Mouse (Mus musculus) mouse trophoblast stem cell (cell line): ENCODE data around the gene Rrbp1.

Experiments
- in situ Hi-C, 2 experiments: fragments of 300-500 bp; cut with MseI, MboI; formaldehyde crosslinking; loops; 2 replicates in 1 of 2; 3 replicates in 1 of 2; pipeline ENCODE4 v1.15.1; 2025

The Rrbp1 gene

DNA sequence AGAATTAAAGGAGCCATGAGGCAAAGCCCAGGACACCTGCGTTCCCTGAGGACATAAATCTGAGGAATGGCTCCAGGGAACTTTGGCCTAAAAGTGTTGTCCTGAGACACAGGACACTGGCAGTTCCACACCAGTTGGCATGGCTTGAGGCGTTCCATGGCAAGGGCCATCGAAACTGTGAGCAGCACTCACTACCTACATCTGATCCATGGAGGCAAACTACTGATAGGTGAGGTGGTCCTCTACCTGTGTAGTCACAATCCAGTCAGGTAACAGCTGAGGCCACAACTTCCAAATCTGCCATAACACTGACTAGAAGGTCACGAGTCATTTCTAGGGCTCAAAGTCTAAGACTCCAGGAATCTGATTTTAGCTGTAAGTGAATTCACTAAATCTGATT is 55.3 kb downstream of the Rrbp1 start:
- in situ Hi-C loops = no loop called here

DNA sequence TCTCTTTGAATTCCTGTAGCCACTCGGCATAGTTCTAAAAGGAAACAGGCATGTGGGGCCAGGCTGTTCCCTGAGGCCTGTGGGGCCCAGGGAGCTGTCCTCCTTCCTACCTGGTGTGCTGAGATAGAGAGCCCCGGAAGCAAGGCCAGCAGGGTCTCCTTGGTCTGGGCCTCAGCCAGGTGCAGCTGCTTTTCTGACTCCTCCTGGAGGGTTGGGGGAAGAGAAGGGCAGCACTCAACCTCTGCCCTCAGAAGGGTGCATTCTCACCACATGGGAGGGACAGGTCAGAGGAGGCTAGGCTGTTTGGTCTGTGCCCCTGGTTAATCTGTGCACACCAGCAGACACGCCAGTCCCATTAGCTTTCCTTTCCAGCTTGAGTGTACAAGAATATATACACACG is 56.1 kb downstream of the Rrbp1 start:
- in situ Hi-C loops = no loop called here

DNA sequence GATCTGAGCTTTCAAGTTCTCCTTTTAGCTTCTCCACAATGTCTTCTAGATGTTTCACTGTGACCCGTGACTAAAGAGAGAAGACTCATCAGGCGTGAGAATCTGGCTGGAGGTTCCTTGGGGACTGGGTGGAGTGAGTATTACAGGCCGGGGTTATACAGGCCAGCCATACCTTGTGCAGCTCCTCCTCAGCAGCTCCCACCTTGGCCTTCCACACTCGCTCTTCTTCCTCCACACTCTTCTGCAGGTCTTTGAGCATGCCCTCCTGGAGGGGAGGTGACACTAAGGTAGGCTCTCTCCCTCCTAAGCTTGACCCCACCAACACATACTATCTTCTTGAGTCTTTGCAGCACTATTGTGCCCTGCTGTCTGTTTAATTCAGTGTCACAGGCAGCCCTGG is 57.1 kb downstream of the Rrbp1 start:
- in situ Hi-C loops = no loop called here

DNA sequence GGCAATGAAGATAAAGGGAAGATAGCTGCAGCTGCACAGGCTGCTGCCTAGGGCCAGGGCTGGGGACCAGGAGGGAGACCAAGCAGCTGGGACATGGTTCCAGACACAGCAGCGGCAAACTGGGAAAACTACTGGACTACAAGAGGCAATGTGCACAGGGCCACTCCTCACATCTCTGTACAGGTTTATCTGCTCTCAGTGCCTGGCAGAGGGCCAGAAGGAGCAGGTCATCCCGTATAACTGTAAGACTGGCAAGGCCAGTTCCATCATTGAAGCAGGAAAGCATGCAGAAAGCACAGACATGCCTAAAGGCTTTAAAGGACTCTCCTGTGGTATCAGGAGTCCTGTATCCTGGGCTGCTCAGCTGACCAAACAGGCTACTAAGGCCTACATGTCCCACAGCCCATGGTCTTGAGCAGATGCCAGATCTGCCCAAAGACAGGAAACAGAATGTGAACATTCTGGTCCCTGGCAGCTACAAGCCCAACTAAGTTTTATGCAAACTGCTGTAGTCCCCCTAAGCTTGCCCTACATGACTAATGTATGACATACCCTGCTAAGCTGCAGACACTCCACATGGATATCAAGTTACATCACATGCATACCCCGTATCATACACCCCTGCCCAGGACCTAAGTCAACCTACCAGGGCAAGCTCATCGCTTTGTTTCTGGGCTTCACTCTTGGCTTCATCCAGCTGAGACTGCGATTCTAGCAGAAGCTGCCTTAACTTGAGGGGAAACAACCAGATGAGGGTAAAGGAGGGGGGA is 59.3 kb downstream of the Rrbp1 start:
- in situ Hi-C loops = no loop called here

DNA sequence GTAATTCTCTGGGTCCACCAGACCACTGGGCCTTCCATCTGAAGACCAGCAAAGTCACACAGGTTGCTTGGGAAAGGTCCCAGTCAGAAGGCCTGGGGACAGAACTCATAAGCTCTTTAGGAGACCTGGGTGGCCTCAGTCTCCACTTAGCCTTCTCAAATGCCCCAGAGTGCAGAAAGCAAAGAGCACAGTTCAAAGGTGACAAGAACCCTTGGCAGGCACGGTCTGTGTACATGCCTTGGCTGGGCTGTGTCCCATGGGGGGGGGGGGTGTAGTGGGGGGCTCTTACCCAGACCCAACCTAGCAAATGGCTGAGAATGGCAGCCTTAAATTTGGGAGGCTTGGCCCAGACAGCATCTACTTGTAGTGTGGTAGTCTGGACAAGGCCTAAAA is 60.0 kb downstream of the Rrbp1 start:
- in situ Hi-C loops = no loop called here

DNA sequence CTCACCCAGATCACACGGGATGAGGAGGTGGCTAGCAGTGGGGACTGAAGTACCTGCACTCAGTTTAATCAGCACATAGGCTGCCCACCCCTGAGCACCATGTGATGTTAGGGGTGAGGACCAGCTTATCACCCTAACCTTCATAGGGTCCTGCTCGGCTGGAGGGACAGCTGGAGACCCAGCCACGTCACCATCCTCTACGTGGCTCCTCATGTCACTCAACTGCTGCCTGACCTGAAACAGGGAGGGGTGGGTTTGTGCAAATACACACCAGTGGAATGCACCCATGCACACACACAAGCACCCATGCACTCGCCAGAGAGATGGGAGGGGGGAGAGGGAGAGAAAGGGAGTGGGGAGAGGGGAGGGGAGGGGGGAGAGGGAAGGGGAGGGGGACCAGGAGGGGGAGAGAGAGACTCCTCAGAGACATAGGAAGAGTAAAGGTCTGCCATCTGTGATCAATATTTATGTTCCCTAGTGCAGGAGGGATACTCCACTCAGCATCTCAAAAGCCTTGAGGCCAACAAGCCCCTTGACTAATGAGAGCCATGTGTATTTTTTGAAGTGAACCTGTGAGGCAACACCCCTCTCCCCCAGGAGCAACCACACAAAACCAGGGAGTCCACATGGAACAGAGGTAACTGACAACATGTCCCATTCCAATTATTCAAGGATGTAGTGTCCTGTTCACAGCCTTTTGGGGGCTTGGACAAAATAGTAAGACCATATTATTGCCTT is 60.6 kb downstream of the Rrbp1 start:
- in situ Hi-C loops = no loop called here

DNA sequence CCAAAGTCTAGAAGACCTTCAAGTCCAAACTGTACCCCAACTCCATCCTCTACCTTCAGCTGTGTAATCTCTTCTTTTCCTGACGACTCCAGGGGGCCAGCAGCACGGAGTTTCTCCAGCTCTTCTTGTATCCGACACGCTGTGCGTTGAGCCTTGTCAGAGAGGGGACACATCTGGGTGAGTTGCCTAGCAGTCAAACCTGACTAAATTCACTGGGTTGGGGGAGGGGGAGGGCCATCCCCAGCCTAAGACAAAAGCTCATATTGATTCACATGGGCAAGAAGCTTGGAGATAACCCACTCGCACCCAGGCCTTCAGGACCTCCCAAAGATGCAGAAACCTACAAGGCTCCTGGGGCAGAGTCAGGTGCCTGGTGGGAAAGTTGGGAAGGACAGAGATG is 61.8 kb downstream of the Rrbp1 start:
- in situ Hi-C loops = no loop called here

DNA sequence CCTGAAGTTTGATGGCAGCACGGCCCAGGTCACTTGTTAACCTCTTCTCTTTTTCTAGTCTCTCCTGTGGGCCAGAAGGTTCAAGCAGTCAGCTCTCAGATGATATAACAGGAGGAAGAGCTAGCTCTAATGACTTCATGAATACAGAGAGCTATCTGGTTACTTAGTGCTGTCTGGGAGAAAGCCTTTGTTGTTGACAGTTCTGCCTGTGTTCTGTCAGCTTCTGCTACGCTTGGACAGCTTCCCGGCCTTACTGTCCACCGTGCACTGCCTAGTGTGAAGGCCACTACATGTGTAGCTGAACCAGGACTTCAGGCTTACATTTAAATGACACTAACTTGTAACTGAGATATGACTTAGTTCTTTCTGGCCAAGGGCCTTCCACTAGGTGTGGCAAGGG is 62.6 kb downstream of the Rrbp1 start:
- in situ Hi-C loops = no loop called here

DNA sequence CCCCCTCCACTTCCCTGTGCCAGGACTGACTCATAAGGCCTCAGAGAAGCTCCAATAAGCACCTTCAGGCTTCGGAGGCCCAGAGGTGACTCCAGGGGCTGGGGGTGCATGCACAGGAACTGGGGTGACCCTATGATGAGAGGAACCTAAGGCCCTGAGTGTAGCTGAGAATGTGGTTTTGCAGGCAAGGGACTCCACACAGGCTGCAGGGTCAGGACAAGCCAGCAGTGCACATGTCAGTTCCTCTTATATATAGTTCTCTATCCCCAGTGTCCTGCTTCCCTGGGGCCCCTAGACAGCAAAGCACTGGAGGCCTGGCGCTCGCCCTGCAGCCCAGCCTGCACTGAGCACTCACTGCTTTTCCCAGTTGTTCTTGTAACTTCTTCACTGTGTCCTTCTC is 63.1 kb downstream of the Rrbp1 start:
- in situ Hi-C loops = no loop called here

DNA sequence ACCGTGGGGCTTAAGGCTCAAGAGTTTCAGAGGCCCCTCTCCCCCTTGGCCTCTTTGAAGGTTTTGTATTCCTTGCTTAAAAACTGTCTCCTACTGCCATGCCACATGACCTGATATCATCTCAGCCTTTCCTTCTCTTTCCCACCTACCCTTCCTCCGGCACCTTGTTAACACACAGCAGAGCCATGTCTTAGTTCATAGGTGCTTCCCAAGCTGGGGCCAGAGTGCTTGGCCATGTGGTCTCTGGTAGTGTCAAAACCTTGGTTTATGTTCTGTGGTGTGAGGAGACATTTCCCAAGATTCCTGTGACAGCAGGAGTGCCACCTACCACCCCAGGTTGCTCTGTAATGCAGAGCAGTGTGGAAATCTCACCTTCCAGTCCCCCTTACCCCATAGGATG is 64.7 kb downstream of the Rrbp1 start:
- in situ Hi-C loops = no loop called here

DNA sequence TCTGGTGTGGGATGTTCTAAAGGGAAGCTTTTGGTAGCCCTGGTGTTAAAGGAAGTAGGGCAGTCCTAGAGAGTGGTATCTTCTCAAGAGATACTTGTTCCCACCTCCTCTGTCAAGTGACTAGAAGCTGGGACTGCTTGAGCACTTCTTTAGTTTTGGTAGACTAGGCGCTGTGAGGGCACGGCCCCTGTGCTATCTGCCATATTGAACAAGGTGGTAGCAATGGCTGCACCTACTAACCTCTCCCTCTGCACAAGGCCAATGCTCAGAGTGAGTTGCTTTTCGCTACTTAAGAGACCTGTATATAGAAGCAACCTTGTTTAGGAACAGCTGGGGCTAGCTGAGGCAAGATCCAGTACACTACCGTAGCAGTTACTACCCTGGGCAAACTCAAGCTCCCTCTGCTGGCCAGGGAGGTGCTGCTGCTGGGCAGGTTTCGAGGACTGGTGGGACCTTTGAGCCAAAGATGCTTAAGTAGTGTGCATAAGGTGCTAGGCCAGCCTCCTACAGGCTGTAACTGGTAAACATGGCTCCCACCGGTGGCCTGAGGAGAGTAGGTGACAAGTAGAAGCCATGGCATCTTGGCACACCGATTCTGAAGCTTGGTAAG is 65.5 kb downstream of the Rrbp1 start:
- in situ Hi-C loops = no loop called here

DNA sequence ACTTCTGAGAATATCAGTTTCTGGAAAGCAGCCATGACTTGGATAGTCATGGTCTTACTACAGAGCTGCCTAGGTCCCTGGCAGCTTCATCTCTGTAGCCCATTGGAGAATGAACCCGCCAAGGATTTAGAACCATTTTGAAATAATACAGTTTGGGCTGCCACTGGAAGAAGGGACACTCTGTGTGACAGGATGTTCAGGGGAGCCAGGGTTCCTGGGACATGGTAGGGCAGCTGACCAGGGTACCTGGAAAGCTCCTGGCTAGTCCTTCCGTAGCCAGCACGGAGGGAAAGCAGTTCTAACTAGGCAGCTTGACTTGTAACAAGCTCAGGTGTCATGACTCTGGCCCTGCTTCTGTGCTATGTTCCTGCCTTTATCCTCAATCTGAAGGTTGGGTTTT is 66.3 kb downstream of the Rrbp1 start:
- in situ Hi-C loops = no loop called here

DNA sequence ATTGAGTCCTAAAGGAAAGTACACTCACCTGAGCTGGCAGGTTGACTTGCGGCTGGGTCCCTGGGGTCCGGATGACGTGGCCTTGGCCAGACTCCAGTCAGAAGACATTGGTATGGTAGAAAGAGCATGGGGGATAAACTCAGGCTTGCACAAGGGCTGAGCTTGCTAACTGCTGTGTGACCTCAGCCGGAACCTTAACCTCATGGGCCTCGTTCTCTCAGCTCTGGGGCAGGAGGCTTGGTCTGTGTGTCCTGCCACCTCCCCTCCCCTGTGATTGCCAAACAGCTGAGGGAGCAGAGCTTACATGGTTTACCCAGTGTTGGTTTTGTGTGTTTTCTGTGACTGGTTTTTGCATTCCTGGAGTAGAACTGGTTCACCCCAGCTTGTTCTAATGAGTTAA is 70.7 kb downstream of the Rrbp1 start:
- in situ Hi-C loops = no loop called here

DNA sequence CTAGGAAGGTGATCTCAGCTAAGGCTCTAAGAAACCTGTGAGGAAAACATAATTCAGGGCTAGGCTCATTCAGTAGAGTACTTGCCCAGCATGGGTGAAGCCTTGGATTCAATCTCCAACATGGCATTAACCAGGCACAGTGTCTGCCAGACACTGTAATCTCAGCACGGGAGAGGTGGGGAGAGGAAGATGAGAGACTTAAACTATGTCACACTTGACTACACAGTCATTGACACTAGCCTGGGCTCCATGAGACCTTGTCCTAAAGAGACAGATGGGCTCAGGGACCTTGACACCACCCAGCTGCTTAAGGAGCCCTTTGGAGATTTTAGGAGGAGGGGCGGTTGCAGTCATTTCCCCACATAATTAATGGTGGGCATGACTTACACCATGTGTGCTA is 73.2 kb downstream of the Rrbp1 start:
- in situ Hi-C loops = no loop called here

DNA sequence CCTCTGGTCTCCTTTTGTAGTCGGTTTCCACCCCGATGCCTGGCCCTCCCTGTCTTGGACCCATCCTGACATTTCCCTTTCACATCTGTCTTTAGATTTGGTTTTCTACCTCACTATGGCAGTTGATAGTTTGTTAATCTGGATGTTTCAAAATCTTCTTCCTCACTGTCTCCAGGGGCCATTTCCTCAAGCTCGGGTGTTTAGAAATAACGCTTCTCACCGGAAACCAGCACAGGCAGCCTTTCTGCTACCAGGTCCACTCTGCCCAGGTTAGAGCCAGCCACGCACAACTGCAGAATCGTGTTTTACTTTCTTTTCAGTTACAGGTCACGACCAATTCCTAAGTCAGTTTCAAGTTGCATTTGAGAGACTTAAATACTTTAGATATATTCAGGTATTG is 76.6 kb downstream of the Rrbp1 start:
- in situ Hi-C loops = no loop called here

DNA sequence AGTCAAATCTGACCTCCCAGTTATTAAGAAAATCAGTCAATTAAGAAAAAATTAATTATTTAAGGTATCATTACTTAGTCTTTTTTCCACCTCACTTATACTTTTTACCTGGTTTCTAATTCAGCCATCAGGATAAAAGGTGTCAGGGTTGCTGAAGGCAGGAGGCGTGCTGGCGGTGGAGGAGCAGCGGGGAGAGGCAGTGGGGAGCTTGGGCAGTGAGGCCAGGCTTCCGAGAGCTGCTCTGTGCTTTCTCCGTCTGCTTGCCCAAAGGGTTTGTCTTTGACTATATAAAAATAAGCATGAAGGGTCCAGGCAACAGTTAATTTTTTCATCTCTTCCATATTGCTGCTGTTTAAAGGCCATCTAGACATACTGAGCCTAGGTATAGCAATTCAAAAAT is 77.5 kb downstream of the Rrbp1 start:
- in situ Hi-C loops = no loop called here

DNA sequence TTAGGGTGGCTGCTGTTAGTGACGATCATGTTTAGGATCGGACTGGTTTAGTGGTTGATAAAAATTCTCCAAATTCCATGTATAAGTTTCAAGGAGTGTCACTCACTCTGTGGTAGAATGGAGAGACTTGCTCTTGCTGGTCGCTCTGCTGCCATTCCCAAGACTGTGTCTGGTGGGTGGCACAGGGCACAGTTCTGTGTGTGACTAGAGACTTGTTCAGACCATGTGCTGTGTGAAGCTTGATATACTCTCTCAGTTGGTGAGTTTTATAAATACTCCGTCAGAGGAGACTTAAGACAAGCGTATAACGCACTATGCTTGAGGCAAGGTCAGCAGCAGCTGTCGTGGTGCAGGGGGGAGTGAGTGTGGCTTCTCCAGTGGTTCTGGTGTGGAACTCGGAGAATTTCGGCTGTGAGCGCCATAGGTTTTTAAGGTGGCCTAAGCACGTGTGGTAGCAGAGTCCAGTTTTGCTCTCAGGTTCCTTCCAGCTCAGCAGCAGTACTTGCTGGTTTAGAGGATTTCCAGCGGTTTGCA is 78.7 kb downstream of the Rrbp1 start:
- in situ Hi-C loops = no loop called here

DNA sequence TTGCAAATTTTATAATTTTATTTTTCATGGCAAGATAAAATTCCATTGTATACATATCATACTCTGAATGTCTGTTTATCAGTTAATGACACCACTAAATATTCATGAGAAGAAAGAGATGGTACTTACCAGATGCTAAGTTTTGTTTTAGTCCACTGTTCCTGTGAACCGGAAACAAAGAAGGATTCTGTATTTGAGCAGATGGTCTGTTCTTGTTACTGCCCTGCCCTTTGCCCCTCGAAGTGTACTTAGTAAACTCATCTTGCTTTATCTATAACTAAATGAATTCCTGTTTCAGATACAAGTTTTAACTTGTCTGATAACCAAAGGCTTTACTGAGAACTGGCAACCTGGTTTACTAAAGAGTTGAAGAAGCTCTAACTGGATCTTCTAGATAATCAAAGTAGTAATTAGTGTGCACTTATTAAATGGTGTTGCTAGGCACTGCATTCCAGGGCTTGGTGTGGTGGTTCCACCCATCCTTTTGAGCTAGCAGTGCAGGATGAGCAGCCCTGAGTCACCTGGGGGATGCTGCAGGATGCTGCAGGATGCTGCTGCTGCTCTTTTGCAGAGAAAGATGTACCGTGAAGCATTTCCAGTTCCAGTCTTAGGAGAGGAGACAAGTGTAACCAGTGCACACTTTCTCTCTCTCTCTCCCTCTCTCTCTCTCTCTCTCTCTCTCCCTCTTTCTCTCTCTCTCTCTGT is 81.3 kb downstream of the Rrbp1 start:
- in situ Hi-C loops = no loop called here

DNA sequence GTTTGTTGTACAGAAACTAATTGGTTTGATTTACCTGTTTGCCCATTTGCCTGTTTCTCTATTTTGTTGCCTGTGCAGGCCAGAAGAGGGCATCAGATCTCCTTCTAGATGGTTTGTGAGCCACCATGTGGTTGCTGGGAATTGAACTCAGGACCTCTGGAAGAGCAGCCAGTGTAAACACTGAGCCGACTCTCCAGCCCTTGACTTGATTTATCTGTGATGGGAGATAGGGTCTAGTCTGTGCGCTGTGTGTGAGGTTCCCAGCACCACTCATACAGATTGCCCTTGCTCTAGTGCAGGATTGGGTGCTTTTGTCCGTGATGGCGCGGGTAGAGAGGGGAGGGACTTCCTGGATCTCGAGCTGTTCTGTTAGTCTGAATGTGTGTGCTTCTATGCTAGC is 85.2 kb downstream of the Rrbp1 start:
- in situ Hi-C loops = no loop called here

DNA sequence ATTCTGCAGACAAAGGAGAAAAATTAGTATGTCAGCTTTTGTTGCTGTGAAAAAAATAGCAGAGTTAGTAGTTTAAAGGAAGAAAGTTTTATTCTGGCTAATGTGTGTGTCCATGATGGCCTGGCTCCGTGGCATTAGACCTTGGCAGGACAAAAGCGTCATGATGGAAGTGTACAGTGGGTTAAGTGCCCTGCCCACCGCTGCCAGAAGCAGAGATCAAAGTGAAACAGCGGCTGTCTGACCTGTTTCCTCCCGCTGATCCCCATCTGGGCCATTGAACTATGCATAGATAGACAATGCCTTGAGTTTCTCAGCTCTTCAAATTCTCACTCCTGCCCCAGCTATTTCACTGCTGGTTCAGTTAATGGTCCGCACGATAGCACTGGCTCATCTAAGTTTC is 87.0 kb downstream of the Rrbp1 start:
- in situ Hi-C loops = no loop called here

DNA sequence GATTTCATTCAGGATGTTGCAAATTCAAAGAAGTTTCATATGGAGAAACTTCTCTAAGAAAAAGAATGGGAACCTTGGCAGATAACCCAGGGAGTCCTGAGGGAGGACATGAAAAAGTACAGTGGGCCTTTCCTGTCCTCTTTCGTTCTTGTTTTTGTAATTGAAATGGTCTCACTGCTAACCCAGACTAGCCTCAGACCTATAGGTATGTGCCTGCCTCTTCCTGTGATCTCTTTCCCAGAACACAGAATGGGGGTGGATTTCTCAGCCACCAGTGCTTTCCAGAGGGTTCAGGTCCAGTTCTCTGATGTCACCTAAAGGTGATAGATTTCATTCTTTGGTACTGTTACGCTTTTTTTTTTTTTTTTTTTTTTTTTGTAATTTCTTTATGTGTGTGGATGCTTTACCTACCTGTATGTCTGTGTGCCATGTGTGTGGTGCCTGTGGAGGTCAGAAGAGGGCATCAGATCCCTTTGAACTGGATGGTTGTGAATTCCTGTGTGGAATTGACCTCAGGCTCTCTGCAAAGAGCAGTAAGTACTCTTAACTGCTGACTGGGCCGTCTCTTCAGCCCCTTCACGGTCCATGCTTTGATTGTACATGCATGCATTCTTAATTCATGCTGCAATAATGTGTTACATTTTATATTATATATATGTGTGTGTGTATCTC is 92.1 kb downstream of the Rrbp1 start:
- in situ Hi-C loops = no loop called here

DNA sequence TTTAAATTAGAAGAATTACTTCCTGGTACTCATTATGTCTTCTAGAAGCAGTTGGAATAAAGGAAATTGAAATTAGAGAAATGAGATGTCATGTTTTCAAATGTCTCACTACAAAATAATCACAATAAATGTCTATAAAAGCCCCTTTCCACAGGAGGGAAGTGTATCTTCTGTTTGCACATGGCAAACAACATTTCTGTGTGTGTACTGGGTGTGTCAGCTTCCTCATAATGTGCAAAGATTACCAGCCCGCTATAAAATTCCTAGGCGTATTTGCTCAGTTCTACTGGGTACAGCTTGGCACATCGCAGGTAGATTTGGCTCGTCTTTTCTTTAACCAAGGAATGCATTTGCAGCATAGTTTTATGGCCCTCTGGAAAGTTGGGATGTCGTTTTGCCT is 93.4 kb downstream of the Rrbp1 start:
- in situ Hi-C loops = no loop called here
